ENCODE assay signal across 9 mouse cellular contexts in the genomic region with DNA sequence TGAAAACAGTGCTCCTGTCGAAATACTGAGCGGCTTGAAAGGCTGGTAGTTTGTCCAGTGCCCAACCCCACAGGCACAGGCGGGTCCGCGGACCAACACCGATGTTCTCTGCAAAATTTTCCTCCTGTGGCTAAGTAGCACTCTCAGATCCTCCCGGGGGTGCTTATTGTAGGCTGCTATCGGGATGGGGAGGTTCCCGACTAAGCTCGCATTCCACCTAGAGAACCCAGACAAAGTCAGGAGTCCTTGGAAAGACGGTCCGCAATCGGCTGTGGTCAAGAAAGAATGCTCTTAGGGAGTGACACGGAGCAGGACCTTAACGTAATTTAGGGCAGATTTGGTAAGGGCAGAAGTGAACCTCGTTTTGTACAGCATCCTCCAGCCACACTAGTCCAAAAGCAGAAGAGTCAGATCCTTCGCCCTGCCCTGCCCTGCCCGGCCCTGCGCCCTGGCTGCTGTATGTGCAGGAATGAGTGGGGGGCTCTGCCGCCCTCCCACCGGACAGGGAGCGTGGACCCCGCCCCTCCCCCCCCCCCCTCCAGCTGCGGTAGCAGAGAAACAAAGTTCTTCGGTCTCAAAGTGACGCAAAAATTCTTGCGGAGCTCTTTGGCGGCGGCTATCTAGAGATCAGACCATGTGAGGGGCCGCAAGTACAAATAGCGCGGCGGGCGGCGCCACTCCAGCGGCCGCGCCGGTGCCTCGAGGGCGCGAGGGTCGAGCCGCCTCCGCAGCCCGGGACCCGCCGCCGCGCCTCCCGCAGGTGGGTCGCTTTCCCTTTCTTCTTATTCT. TPM values are rescaled to one million over a fixed set of nuclear protein-coding genes. Genes with fewer than 3 reads are reported as not detected.
DNase-seq lines count a peak whose midpoint lies in the region; ATAC-seq and TF ChIP-seq lines count a peak whose summit lies in the region.
"Had no signal": no experiment of that assay in that cellular context is flagged by ENCODE, and none has a peak within 500 bp of the region (broad histone marks: within the 10 kb centered on the region; RNA-seq: fewer than 3 reads in every experiment).

A gene (plus strand): TSS at position 688 of the 789 bp plus-strand sequence.

- H3K9ac ChIP-seq in embryonic facial prominence, embryonic 15.5 days: peak within 1 kb of the TSS; percentile 15; the same call in 1 of the 2 replicates
- H3K9ac ChIP-seq in intestine, embryonic 15.5 days: peak within 1 kb of the TSS; percentile 34; the same call in 1 of the 2 replicates
- H3K9ac ChIP-seq in midbrain, embryonic 12.5 days (replicated peaks): peak within 1 kb of the TSS; percentile 37; the same call in 1 of the 2 replicates

- H3K36me3 ChIP-seq in G1E (replicated peaks): no peaks in the 10 kb centered on the region
- H3K36me3 ChIP-seq in embryonic facial prominence, embryonic 15.5 days: no peaks in the 10 kb centered on the region
- H3K36me3 ChIP-seq in intestine, embryonic 15.5 days: no peaks in the 10 kb centered on the region
- no peaks in the 10 kb centered on the region for H3K36me3 ChIP-seq in midbrain, embryonic 12.5 days

- under 1% methylated on average over 50 of the region's 52 CpGs for WGBS in embryonic facial prominence, embryonic 15.5 days
- under 1% methylated on average over 52 of the region's 52 CpGs for WGBS in intestine, embryonic 15.5 days
- WGBS in midbrain, embryonic 12.5 days: 1% methylated on average over 52 of the region's 52 CpGs

- peak within 1 kb of the TSS; percentile 90 for H3K4me2 ChIP-seq in embryonic facial prominence, embryonic 15.5 days (replicated peaks)
- H3K4me2 ChIP-seq in intestine, embryonic 15.5 days (replicated peaks): peak within 1 kb of the TSS; percentile 89
- peak within 1 kb of the TSS; percentile 61 for H3K4me2 ChIP-seq in midbrain, embryonic 12.5 days (replicated peaks)

- no peak for ATAC-seq in G1E (ENCODE audit: extremely low read depth, insufficient number of reproducible peaks, low FRiP score, poor library complexity, severe bottlenecking)
- no peak for ATAC-seq in embryonic facial prominence, embryonic 15.5 days (ENCODE audit: insufficient number of reproducible peaks, low FRiP score, low TSS enrichment, low read depth)
- ATAC-seq in intestine, embryonic 15.5 days: 0 out of 2 replicates have a peak, but pooled peaks have one; percentile 31
- ATAC-seq in midbrain, embryonic 12.5 days (ENCODE audit: low FRiP score, low read depth): no peak
- ATAC-seq in megakaryocyte-erythroid progenitor cell, adult 5-6 weeks (replicated peaks; ENCODE audit: low FRiP score, low TSS enrichment, poor library complexity, severe bottlenecking): no peak

- H3K4me3 ChIP-seq in G1E (ENCODE audit: low read depth, low read length): peak within 1 kb of the TSS; percentile 58; the same call in 1 of the 2 replicates
- peak within 1 kb of the TSS; percentile 50 for H3K4me3 ChIP-seq in embryonic facial prominence, embryonic 15.5 days (replicated peaks)
- H3K4me3 ChIP-seq in intestine, embryonic 15.5 days (replicated peaks): peak within 1 kb of the TSS; percentile 45
- peak within 1 kb of the TSS; percentile 43 for H3K4me3 ChIP-seq in midbrain, embryonic 12.5 days

- peaks cover 76% of the 10 kb centered on the region for H3K27me3 ChIP-seq in G1E (ENCODE audit: insufficient read depth, low read length)
- H3K27me3 ChIP-seq in embryonic facial prominence, embryonic 15.5 days: peaks cover 45% of the 10 kb centered on the region
- peaks cover 37% of the 10 kb centered on the region for H3K27me3 ChIP-seq in intestine, embryonic 15.5 days (replicated peaks)
- H3K27me3 ChIP-seq in midbrain, embryonic 12.5 days: peaks cover 76% of the 10 kb centered on the region

- TF ChIP-seq CTCF in G1E (IDR thresholded peaks at IDR 0.05; ENCODE audit: low read depth, low read length): no peak

- peaks cover 20% of the 10 kb centered on the region for H3K4me1 ChIP-seq in G1E (ENCODE audit: insufficient read depth, low read depth, low read length)
- peaks cover 31% of the 10 kb centered on the region for H3K4me1 ChIP-seq in embryonic facial prominence, embryonic 15.5 days
- peaks cover 20% of the 10 kb centered on the region for H3K4me1 ChIP-seq in intestine, embryonic 15.5 days (replicated peaks)
- peaks cover 13% of the 10 kb centered on the region for H3K4me1 ChIP-seq in midbrain, embryonic 12.5 days

- no peaks in the 10 kb centered on the region for H3K9me3 ChIP-seq in G1E (replicated peaks)
- no peaks in the 10 kb centered on the region for H3K9me3 ChIP-seq in embryonic facial prominence, embryonic 15.5 days (replicated peaks)
- no peaks in the 10 kb centered on the region for H3K9me3 ChIP-seq in intestine, embryonic 15.5 days
- no peaks in the 10 kb centered on the region for H3K9me3 ChIP-seq in midbrain, embryonic 12.5 days

- H3K27ac ChIP-seq in embryonic facial prominence, embryonic 15.5 days (replicated peaks): no peak within 1 kb of the TSS
- no peak within 1 kb of the TSS for H3K27ac ChIP-seq in intestine, embryonic 15.5 days
- H3K27ac ChIP-seq in midbrain, embryonic 12.5 days (replicated peaks): no peak within 1 kb of the TSS

- DNase-seq in cerebellum, postnatal 14 days: peak; percentile 12
- no peak for DNase-seq in cerebellum, adult 9-11 months
- DNase-seq in G1E (ENCODE audit: low spot score): no peak
- no peak for DNase-seq in layer of hippocampus, adult 9-10 months (ENCODE audit: low spot score)

RNA-seq across cellular contexts. Expression of the gene that starts here (rescaled TPM):
- not detected in 2 replicates for total RNA-seq in G1E (2014; fragmentation: Nextera tagmentation)
- 0.12 and 0.27 TPM in 2 replicates for total RNA-seq in G1E (2017)
- polyA plus RNA-seq in G1E (2012): not detected in 2 replicates
- 3.8 and 4.7 TPM in 2 replicates for polyA plus RNA-seq in embryonic facial prominence, embryonic 15.5 days (2015; fragmentation: Nextera tagmentation; extraction: Ambion mirVana)
- 17.4 and 18.8 TPM in 2 replicates for polyA plus RNA-seq in intestine, embryonic 15.5 days (2015; fragmentation: Nextera tagmentation; extraction: Ambion mirVana)
- 0.63 and 0.80 TPM in 2 replicates for polyA plus RNA-seq in midbrain, embryonic 12.5 days (2016; fragmentation: Nextera tagmentation; extraction: Ambion mirVana)
- not detected in 2 replicates for total RNA-seq in megakaryocyte-erythroid progenitor cell, adult 5-6 weeks (2014; fragmentation: Nextera tagmentation)
- total RNA-seq in megakaryocyte-erythroid progenitor cell, adult 5-6 weeks (2017): 0.09 and 1.8 TPM in 2 replicates
- total RNA-seq: left cerebral cortex, postnatal 25 days had no signal

Comparison
In these comparisons a context has a peak if more than half of its experiments do, and no peak if none do; other contexts are left out.
1. DNase-seq: peak in cerebellum, postnatal 14 days (2 of 2); none in cerebellum, adult 9-11 months (single experiment), G1E (single experiment) and layer of hippocampus, adult 9-10 months (single experiment).
2. Peak in every context shown above with its lines, with median percentiles within 50 percentile points of each other: H3K4me3 ChIP-seq, H3K4me2 ChIP-seq and H3K9ac ChIP-seq.